Mouse (Mus musculus) neural tube, embryonic 11.5 days (tissue): Measurements from ENCODE around the gene Ifit1bl1. TPM values are rescaled to one million over a fixed set of nuclear protein-coding genes. Genes with fewer than 3 reads are reported as not detected.

Source experiments
- ATAC-seq: fragments of 200-750 bp; cut with Nextera tagmentation; 2 replicates; pipeline ENCODE4 v1.8.0; 2017; ENCODE audit warnings: moderate number of reproducible peaks, mild to moderate bottlenecking, moderate TSS enrichment, moderate library complexity; ENCODE audit not compliant: insufficient read depth, low FRiP score, low TSS enrichment
- DNase-seq: peaks from one replicate; pipeline ENCODE4 v3.0.0-alpha.2; 2015; ENCODE audit warnings: low spot score
- H3K27ac ChIP-seq: fragments of 300-500 bp; sonication (generic); 2 replicates; pipeline ENCODE4 v1.5.1; 2014; ENCODE audit warnings: low read depth, mild to moderate bottlenecking, low read length
- H3K27me3 ChIP-seq: fragments of 300-500 bp; sonication (generic); 2 replicates; pipeline ENCODE4 v1.6.1; 2014; ENCODE audit warnings: mild to moderate bottlenecking, low read length, mixed read lengths; ENCODE audit not compliant: control insufficient read depth, insufficient read depth
- H3K36me3 ChIP-seq: fragments of 300-500 bp; sonication (generic); 2 replicates; pipeline ENCODE4 v1.6.1; 2014; ENCODE audit warnings: mild to moderate bottlenecking, low read length, moderate library complexity, mixed read lengths; ENCODE audit not compliant: control insufficient read depth, insufficient read depth
- H3K4me1 ChIP-seq: fragments of 300-500 bp; sonication (generic); 2 replicates; pipeline ENCODE4 v1.6.1; 2014; ENCODE audit warnings: low read length, mixed read lengths; ENCODE audit not compliant: control insufficient read depth, insufficient read depth
- H3K4me2 ChIP-seq: fragments of 300-500 bp; sonication (generic); 2 replicates; pipeline ENCODE4 v1.6.1; 2014; ENCODE audit warnings: low read depth, mild to moderate bottlenecking, moderate library complexity
- H3K4me3 ChIP-seq: fragments of 300-500 bp; sonication (generic); 2 replicates; pipeline ENCODE4 v1.5.1; 2014; ENCODE audit warnings: low read depth, low read length
- H3K9ac ChIP-seq: fragments of 300-500 bp; sonication (generic); 2 replicates; pipeline ENCODE4 v1.6.1; 2014; ENCODE audit warnings: mild to moderate bottlenecking, low read length
- H3K9me3 ChIP-seq: fragments of 300-500 bp; sonication (generic); 2 replicates; pipeline ENCODE4 v1.6.1; 2016; ENCODE audit warnings: low read length; ENCODE audit not compliant: control insufficient read depth
- WGBS: fragments of 180-500 bp; shearing (Covaris S2); extraction: QIAGEN DNeasy Blood & Tissue Kit; methylation state at CpG from one replicate; pipeline ENCODE4 v1.1.7; 2014; 5-methylcytosine and 5-hydroxymethylcytosine counted together
- polyA plus RNA-seq: library from polyadenylated mRNA; unstranded; fragments of >200 nt; fragmentation: Nextera tagmentation; extraction: Ambion mirVana; gene quantifications from 2 replicates; pipeline ENCODE4 v1.2.1, GENCODE M21; 2014

The Ifit1bl1 gene
- polyA plus RNA-seq, 1 experiment from 2014 or later, result 0.11 TPM

GRCm38 (mm10) chr19:34554061-34554460 is 47.7 kb downstream of the Ifit1bl1 start:
- Histone ChIP-seq H3K9me3 (no peaks in the 10 kb centered on the region), H3K9ac (no peak overlapping the region), H3K4me2 (no peak overlapping the region), H3K36me3 (no peaks in the 10 kb centered on the region), H3K27me3 (no peaks in the 10 kb centered on the region), H3K27ac (no peak overlapping the region), H3K4me3 (no peak overlapping the region), H3K4me1 (no peaks in the 10 kb centered on the region)
- DNase-seq (no peak), ATAC-seq (no peak)

GRCm38 (mm10) chr19:34553522-34553921 is 48.2 kb downstream of the Ifit1bl1 start:
- ATAC-seq, result no peak
- H3K27me3 ChIP-seq, result no peaks in the 10 kb centered on the region
- no peak overlapping the region for H3K27ac ChIP-seq
- WGBS, result 79% methylated on average over 3 of the region's 3 CpGs
- DNase-seq, result no peak
- no peaks in the 10 kb centered on the region for H3K9me3 ChIP-seq
- H3K36me3 ChIP-seq, result no peaks in the 10 kb centered on the region
- H3K4me3 ChIP-seq, result no peak overlapping the region
- no peaks in the 10 kb centered on the region for H3K4me1 ChIP-seq
- no peak overlapping the region for H3K9ac ChIP-seq
- no peak overlapping the region for H3K4me2 ChIP-seq

GRCm38 (mm10) chr19:34553021-34553420 is 48.7 kb downstream of the Ifit1bl1 start:
- Histone ChIP-seq H3K27ac (no peak overlapping the region), H3K9ac (no peak overlapping the region), H3K4me2 (no peak overlapping the region), H3K9me3 (no peaks in the 10 kb centered on the region), H3K27me3 (no peaks in the 10 kb centered on the region), H3K4me3 (no peak overlapping the region), H3K4me1 (no peaks in the 10 kb centered on the region), H3K36me3 (no peaks in the 10 kb centered on the region)
- 78% methylated on average over 6 of the region's 6 CpGs for WGBS
- ATAC-seq (no peak), DNase-seq (no peak)

GRCm38 (mm10) chr19:34551981-34552380 is 49.8 kb downstream of the Ifit1bl1 start:
- WGBS, result 79% methylated on average over 5 of the region's 5 CpGs
- Histone ChIP-seq H3K4me2 (no peak overlapping the region), H3K4me3 (no peak overlapping the region), H3K9ac (no peak overlapping the region), H3K36me3 (no peaks in the 10 kb centered on the region), H3K27me3 (no peaks in the 10 kb centered on the region), H3K4me1 (no peaks in the 10 kb centered on the region), H3K9me3 (no peaks in the 10 kb centered on the region), H3K27ac (no peak overlapping the region)
- no peak for DNase-seq
- ATAC-seq, result no peak

- Histone ChIP-seq H3K9ac (peak within 1 kb of the TSS; percentile 41), H3K4me1 (no peaks in the 10 kb centered on the region), H3K9me3 (no peaks in the 10 kb centered on the region), H3K27me3 (no peaks in the 10 kb centered on the region), H3K4me3 (peak within 1 kb of the TSS; percentile 41), H3K4me2 (peak within 1 kb of the TSS; percentile 62), H3K27ac (no peak within 1 kb of the TSS), H3K36me3 (no peaks in the 10 kb centered on the region)
- peak; percentile 77 for DNase-seq
- 2% methylated on average over 22 of the region's 22 CpGs for WGBS
- peak; percentile 94 for ATAC-seq
These were observed 51.1 kb downstream of the Ifit1bl1 start, which contains the start of gene Ifit2 for GRCm38 (mm10) chr19:34550534-34551223. TSS of gene Ifit2 (plus strand) at chr19:34550694.

GRCm38 (mm10) chr19:34550205-34550533 is 51.6 kb downstream of the Ifit1bl1 start:
- Histone ChIP-seq H3K4me1 (no peaks in the 10 kb centered on the region), H3K4me3 (peak overlapping the region; percentile 41), H3K27me3 (no peaks in the 10 kb centered on the region), H3K9me3 (no peaks in the 10 kb centered on the region), H3K36me3 (no peaks in the 10 kb centered on the region), H3K27ac (no peak overlapping the region), H3K4me2 (peak overlapping the region; percentile 62), H3K9ac (peak overlapping the region; percentile 41; the same call in 1 of the 2 replicates)
- DNase-seq (no peak), ATAC-seq (no peak)
- WGBS, result 30% methylated on average over 4 of the region's 4 CpGs

GRCm38 (mm10) chr19:34547976-34548375 is 53.8 kb downstream of the Ifit1bl1 start:
- peak; percentile 75 for DNase-seq
- Histone ChIP-seq H3K4me1 (no peaks in the 10 kb centered on the region), H3K9ac (no peak overlapping the region), H3K27me3 (no peaks in the 10 kb centered on the region), H3K4me2 (no peak overlapping the region), H3K27ac (no peak overlapping the region), H3K9me3 (no peaks in the 10 kb centered on the region), H3K4me3 (no peak overlapping the region), H3K36me3 (no peaks in the 10 kb centered on the region)
- no peak for ATAC-seq
- WGBS, result 30% methylated on average over 7 of the region's 7 CpGs

- H3K4me3 ChIP-seq, result no peak overlapping the region
- H3K4me2 ChIP-seq, result no peak overlapping the region
- H3K9me3 ChIP-seq, result no peaks in the 10 kb centered on the region
- DNase-seq (no peak), ATAC-seq (no peak)
- no peaks in the 10 kb centered on the region for H3K36me3 ChIP-seq
- WGBS, result 92% methylated on average over 4 of the region's 4 CpGs
- H3K9ac ChIP-seq, result no peak overlapping the region
- no peaks in the 10 kb centered on the region for H3K27me3 ChIP-seq
- no peaks in the 10 kb centered on the region for H3K4me1 ChIP-seq
- no peak overlapping the region for H3K27ac ChIP-seq
These were observed 55.5 kb downstream of the Ifit1bl1 start for GRCm38 (mm10) chr19:34546211-34546610.
